Mouse (Mus musculus) bone marrow, adult 2 months (tissue): ENCODE results near the gene Svs5.

Experiments
- CTCF ChIP-seq: fragments of 200-500 bp; IDR thresholded peaks from 2 replicates; pipeline ENCODE4 v1.5.1; 2011; ENCODE audit warnings: low read length, control low read depth; ENCODE audit not compliant: control insufficient read depth, insufficient read depth
- POLR2A ChIP-seq: fragments of 200-500 bp; IDR thresholded peaks from 2 replicates; pipeline ENCODE4 v1.6.1; 2011; ENCODE audit warnings: low read depth, mild to moderate bottlenecking, control low read depth, low read length, borderline replicate concordance; ENCODE audit not compliant: control insufficient read depth

GRCm38 (mm10) chr2:164359668-164360067 lies 27.1 kb downstream of the Svs5 start:
- TF ChIP-seq POLR2A (no peak), CTCF (no peak)
